In genomic region chr19:23353881-23354401, GRCm38 (mm10) we compare ENCODE assay signal across 12 mouse cellular contexts.
DNase-seq lines count a peak whose midpoint lies in the region; ATAC-seq lines count a peak whose summit lies in the region.
"Had no signal": no experiment of that assay in that cellular context is flagged by ENCODE, and none has a peak within 500 bp of the region (broad histone marks: within the 10 kb centered on the region; RNA-seq: fewer than 3 reads in every experiment).

No protein-coding gene starts in this region.

- ATAC-seq in midbrain, embryonic 15.5 days (replicated peaks) = no peak
- ATAC-seq: liver, postnatal 0 days had no signal

- no peak overlapping the region for H3K4me3 ChIP-seq in heart, embryonic 10.5 days
- H3K4me3 ChIP-seq in midbrain, embryonic 15.5 days = no peak overlapping the region
- H3K4me3 ChIP-seq: forebrain, embryonic 12.5 days; hindbrain, embryonic 10.5 days had no signal

- DNase-seq in heart, adult 18-20 months = peak; percentile 71 to 82
- no peak for DNase-seq in heart, embryonic 10.5 days (ENCODE audit: low spot score)
- peak; percentile 38 to 55 for DNase-seq in kidney, adult 8-10 months
- DNase-seq in lung, postnatal 14 days = peak; percentile 30
- DNase-seq in natural killer cell, adult 2 months (ENCODE audit: low spot score in 2 of 2) = no peak
- no peak for DNase-seq in gastrocnemius, adult 8-10 months (ENCODE audit: low spot score in 2 of 2)
- DNase-seq: adrenal gland, postnatal 25 days; liver, postnatal 0 days; spleen, adult 18-20 months had no signal

- WGBS in heart, embryonic 10.5 days = 46% methylated on average over 9 of the region's 9 CpGs
- WGBS in midbrain, embryonic 15.5 days = 65% methylated on average over 9 of the region's 9 CpGs

- no peaks in the 10 kb centered on the region for H3K9me3 ChIP-seq in heart, embryonic 10.5 days
- H3K9me3 ChIP-seq in midbrain, embryonic 15.5 days = no peaks in the 10 kb centered on the region
- H3K9me3 ChIP-seq: forebrain, embryonic 12.5 days; hindbrain, embryonic 10.5 days had no signal

- no peaks in the 10 kb centered on the region for H3K27me3 ChIP-seq in heart, embryonic 10.5 days (ENCODE audit: insufficient read depth, poor library complexity, severe bottlenecking)
- H3K27me3 ChIP-seq in midbrain, embryonic 15.5 days (replicated peaks) = no peaks in the 10 kb centered on the region
- H3K27me3 ChIP-seq: forebrain, embryonic 12.5 days had no signal

- H3K27ac ChIP-seq in heart, embryonic 10.5 days = peak overlapping the region; percentile 47; the same call in 1 of the 2 replicates
- H3K27ac ChIP-seq in midbrain, embryonic 15.5 days = no peak overlapping the region
- H3K27ac ChIP-seq: forebrain, embryonic 12.5 days; hindbrain, embryonic 10.5 days had no signal

- H3K4me1 ChIP-seq in heart, embryonic 10.5 days = peaks cover 13% of the 10 kb centered on the region
- no peaks in the 10 kb centered on the region for H3K4me1 ChIP-seq in midbrain, embryonic 15.5 days
- H3K4me1 ChIP-seq: forebrain, embryonic 12.5 days; hindbrain, embryonic 10.5 days had no signal

- H3K4me2 ChIP-seq in midbrain, embryonic 15.5 days = no peak overlapping the region
- H3K4me2 ChIP-seq: forebrain, embryonic 12.5 days had no signal

- H3K9ac ChIP-seq in midbrain, embryonic 15.5 days = no peak overlapping the region
- H3K9ac ChIP-seq: forebrain, embryonic 12.5 days; liver, postnatal 0 days had no signal

- no peaks in the 10 kb centered on the region for H3K36me3 ChIP-seq in heart, embryonic 10.5 days
- H3K36me3 ChIP-seq in midbrain, embryonic 15.5 days (replicated peaks) = no peaks in the 10 kb centered on the region
- H3K36me3 ChIP-seq: forebrain, embryonic 12.5 days; hindbrain, embryonic 10.5 days had no signal

Comparison
In these comparisons a context has a peak if more than half of its experiments do, and no peak if none do; other contexts are left out.
1. DNase-seq: peak in heart, adult 18-20 months (2 of 2), kidney, adult 8-10 months (2 of 2) and lung, postnatal 14 days (single experiment); none in heart, embryonic 10.5 days (single experiment), natural killer cell, adult 2 months (0 of 2) and gastrocnemius, adult 8-10 months (0 of 2).